Mouse (Mus musculus): ENCODE results near the gene Kcnq2. TPM values are rescaled to one million over a fixed set of nuclear protein-coding genes. Genes with fewer than 3 reads are reported as not detected.

The Kcnq2 gene
- polyA plus RNA-seq, 1 experiment from 2014 or later = 28.6 TPM

DNA sequence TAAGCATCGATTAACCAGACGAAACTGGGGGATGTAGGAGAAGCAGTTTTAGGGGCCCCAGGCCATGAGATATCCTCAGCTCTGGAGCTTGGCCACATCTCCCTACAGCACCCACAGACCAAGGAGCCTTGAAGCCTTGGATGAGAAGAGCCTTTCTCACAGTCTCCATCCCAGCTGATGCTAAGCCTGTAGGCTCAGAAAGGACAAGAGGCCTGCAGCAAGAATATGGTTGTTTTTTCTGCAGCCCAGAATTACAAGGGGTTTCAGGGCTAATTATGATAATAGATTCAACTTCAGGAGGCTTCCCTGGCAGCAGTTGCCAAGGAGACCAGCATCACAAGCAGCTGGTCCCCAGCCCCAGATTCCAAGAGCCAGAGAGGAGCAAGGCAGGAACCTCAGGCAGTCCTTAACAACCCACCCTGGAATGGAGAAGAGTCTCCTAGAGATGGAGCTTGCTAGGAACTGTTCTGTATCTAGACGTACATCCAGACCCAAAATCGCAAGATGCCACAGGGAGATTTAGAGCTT is 14.1 kb downstream of the Kcnq2 start:
- WGBS = 76% methylated on average over 4 of the region's 4 CpGs
- peak overlapping the region; percentile 82 for H3K27ac ChIP-seq
- no peaks in the 10 kb centered on the region for H3K9me3 ChIP-seq
- H3K4me1 ChIP-seq = peaks cover 49% of the 10 kb centered on the region
- no peak overlapping the region for H3K4me3 ChIP-seq (replicated peaks)
- ATAC-seq (ENCODE audit: low FRiP score) = peak; percentile 85
- H3K9ac ChIP-seq = no peak overlapping the region
- H3K36me3 ChIP-seq (replicated peaks) = no peaks in the 10 kb centered on the region
- no peaks in the 10 kb centered on the region for H3K27me3 ChIP-seq
- H3K4me2 ChIP-seq = peak overlapping the region; percentile 1; the same call in 1 of the 2 replicates

DNA sequence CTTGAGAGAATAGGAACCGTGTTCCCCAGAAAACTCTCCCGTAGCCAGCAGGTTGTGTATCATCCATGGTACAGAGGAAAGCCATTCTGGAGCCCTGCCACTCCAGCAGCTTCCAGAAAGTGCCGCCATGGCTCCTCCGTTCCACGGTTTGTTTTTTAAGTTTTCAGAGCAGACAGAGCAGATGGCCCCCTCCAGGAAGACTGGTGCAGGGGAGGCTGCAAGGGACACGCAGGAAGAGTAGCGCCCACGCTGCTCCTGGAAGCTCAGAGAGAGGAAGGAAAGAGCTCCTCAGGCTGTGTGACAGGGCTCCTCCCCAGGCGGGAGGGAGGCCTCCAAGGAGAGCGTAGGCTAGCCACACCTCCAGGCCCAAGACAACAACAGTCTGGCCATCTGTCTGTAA is 15.1 kb downstream of the Kcnq2 start:
- Histone ChIP-seq H3K9ac (no peak overlapping the region), H3K4me1 (peaks cover 50% of the 10 kb centered on the region), H3K4me2 (0 out of 2 replicates have a peak overlapping the region, but pooled peaks have one; percentile 1), H3K27me3 (no peaks in the 10 kb centered on the region), H3K4me3 (replicated peaks) (no peak overlapping the region), H3K9me3 (no peaks in the 10 kb centered on the region), H3K27ac (peak overlapping the region; percentile 82), H3K36me3 (replicated peaks) (no peaks in the 10 kb centered on the region)
- WGBS = 38% methylated on average over 10 of the region's 10 CpGs
- no peak for ATAC-seq (ENCODE audit: low FRiP score)

DNA sequence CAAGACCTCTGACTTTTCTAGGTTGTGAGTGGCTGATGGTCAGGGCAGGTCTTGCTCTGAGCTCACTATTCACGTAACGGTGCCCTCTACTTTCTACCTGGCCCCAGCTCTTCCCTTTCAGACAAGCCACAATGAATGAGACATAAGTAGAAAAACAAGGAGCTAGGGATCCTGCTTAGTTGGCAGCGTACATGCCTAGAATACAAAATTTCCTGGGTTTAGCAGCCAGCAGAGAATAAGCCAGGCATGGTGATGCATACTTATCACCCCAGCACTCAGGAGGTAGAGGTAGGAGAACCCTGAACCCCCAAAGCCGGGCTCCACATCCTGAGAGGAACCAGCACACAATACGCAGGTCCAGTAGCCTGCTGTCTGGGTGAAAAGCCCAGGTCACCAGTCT is 18.7 kb downstream of the Kcnq2 start:
- no peak overlapping the region for H3K4me3 ChIP-seq (replicated peaks)
- H3K36me3 ChIP-seq (replicated peaks) = no peaks in the 10 kb centered on the region
- no peak overlapping the region for H3K9ac ChIP-seq
- no peaks in the 10 kb centered on the region for H3K9me3 ChIP-seq
- WGBS = 81% methylated on average over 5 of the region's 5 CpGs
- H3K27ac ChIP-seq = no peak overlapping the region
- H3K4me2 ChIP-seq = no peak overlapping the region
- peaks cover 48% of the 10 kb centered on the region for H3K4me1 ChIP-seq
- no peaks in the 10 kb centered on the region for H3K27me3 ChIP-seq
- ATAC-seq (ENCODE audit: low FRiP score) = no peak

DNA sequence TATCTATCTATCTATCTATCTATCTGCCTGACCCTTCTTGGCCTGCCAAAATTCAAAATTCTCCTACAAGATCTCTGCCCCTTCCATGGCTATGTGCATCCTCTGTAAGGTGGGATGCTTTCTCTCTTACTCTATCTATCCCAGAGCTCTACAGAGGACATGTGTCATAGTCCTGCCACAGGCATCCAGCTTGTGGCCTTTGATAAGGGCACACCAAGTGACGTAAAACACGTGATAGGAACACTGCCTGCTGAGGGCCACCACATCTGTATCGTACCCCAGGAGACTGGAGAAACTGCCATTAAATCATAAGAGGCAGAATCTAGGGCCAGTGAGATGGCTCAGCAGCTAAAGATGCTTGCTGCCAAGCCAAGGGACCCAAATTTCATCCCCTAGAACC is 19.7 kb downstream of the Kcnq2 start:
- peaks cover 37% of the 10 kb centered on the region for H3K4me1 ChIP-seq
- H3K4me3 ChIP-seq (replicated peaks) = no peak overlapping the region
- 0 out of 2 replicates have a peak overlapping the region, but pooled peaks have one; percentile 21 for H3K27ac ChIP-seq
- no peak overlapping the region for H3K9ac ChIP-seq
- no peaks in the 10 kb centered on the region for H3K27me3 ChIP-seq
- 86% methylated on average over 3 of the region's 3 CpGs for WGBS
- no peak overlapping the region for H3K4me2 ChIP-seq
- H3K36me3 ChIP-seq (replicated peaks) = no peaks in the 10 kb centered on the region
- no peak for ATAC-seq (ENCODE audit: low FRiP score)
- no peaks in the 10 kb centered on the region for H3K9me3 ChIP-seq

DNA sequence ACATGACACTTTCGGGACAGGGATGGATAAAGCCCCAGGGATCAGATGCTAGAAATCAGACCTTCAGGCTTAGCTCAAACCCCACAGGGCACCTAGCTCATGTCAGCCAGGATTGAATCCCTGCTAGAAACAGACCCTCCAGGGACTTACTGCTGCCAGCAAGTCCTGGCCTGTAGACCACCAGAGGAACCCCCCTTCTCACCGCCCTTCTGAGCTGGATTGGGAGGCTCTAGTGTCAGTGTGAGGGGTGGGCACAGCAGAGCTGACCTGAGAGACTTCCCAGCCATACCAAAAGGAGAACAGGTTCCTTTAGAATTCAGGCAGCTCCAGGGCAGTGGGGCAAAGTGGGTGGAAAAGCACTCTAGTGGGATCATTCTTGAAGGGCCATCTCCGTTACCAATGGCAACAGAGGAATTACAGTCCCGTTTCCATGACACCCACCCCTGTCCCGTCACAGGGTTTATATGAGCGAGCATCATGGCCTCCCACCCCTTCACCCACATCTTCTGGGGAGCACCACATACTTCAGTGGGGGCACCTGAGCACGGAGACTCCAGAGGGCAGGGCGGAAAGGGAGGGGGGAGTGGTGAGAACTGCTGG is 21.2 kb downstream of the Kcnq2 start:
- ATAC-seq (ENCODE audit: low FRiP score) = peak; percentile 43; the same call in 1 of the 2 replicates
- WGBS = 58% methylated on average over 8 of the region's 8 CpGs
- no peaks in the 10 kb centered on the region for H3K9me3 ChIP-seq
- no peak overlapping the region for H3K4me3 ChIP-seq (replicated peaks)
- H3K4me2 ChIP-seq = no peak overlapping the region
- H3K27ac ChIP-seq = 0 out of 2 replicates have a peak overlapping the region, but pooled peaks have one; percentile 62
- H3K27me3 ChIP-seq = no peaks in the 10 kb centered on the region
- no peaks in the 10 kb centered on the region for H3K36me3 ChIP-seq (replicated peaks)
- H3K9ac ChIP-seq = no peak overlapping the region
- peaks cover 24% of the 10 kb centered on the region for H3K4me1 ChIP-seq

DNA sequence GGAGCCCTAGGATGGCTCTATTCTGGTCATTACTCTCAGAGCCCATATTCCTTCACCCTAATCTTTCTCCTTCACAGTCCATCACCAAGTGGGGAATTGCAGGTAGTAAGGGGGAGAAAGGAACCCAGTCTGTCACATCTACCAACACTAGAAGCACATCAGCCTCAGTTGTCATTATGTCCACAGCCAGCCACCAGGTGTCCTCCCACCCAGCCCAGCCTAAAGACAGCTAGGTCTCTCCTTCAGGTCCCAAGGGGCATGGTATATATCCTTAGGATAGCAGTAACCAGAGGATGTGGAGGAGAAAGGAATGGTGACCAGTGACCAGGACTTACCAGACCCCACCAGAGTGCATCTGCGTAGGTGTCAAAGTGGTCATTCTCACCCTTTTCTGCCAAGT is 23.4 kb downstream of the Kcnq2 start:
- Histone ChIP-seq H3K27ac (no peak overlapping the region), H3K36me3 (replicated peaks) (no peaks in the 10 kb centered on the region), H3K27me3 (no peaks in the 10 kb centered on the region), H3K9ac (no peak overlapping the region), H3K9me3 (no peaks in the 10 kb centered on the region), H3K4me1 (peaks cover 23% of the 10 kb centered on the region), H3K4me3 (replicated peaks) (no peak overlapping the region), H3K4me2 (no peak overlapping the region)
- no peak for ATAC-seq (ENCODE audit: low FRiP score)
- 100% methylated on average over 1 of the region's 1 CpGs for WGBS

DNA sequence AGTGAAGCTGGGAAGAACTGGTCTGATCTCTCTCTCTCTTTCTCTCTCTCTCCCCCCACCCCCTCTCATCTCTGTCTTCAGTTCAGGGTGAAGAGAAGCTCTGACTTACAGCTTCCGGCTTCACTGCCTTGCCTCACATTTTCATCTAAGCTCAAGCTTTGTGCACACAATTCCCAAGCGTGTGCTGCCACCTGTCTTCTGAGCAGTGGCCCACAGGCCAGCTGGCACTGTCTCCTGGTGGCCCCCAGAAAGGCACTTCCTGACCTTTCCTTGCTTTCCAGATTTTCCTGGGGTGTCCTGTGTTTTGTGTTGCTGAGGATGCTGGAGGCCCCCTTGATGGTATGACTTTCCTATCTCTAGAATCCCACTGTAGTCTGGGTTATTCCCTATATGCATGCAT is 31.0 kb downstream of the Kcnq2 start:
- WGBS = 63% methylated on average over 2 of the region's 2 CpGs
- ATAC-seq (ENCODE audit: low FRiP score) = no peak

DNA sequence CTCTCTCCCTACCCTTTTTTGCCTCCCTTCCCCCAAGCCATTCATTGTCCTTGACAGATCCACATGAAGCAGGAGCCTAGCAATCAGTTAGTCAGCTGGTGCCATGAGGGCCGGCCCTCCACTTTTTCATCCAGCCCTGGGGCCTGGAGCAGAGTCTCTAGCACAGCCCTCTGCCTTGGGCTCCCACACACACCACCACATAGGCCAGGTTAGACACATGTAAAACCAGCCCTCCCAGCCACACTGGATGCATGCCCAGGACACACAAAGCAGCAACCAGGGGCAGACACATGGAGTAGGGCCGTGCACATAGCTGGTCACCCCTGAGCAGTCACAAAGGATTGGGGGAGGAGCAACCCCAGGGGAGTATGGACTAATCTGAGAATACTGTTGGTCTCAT is 32.9 kb downstream of the Kcnq2 start:
- peaks cover 9% of the 10 kb centered on the region for H3K4me1 ChIP-seq
- no peak overlapping the region for H3K4me2 ChIP-seq
- no peaks in the 10 kb centered on the region for H3K27me3 ChIP-seq
- H3K27ac ChIP-seq = peak overlapping the region; percentile 26; the same call in 1 of the 2 replicates
- no peak overlapping the region for H3K9ac ChIP-seq
- no peaks in the 10 kb centered on the region for H3K36me3 ChIP-seq (replicated peaks)
- no peak overlapping the region for H3K4me3 ChIP-seq (replicated peaks)
- WGBS = 10% methylated on average over 2 of the region's 2 CpGs
- ATAC-seq (ENCODE audit: low FRiP score) = peak; percentile 64; the same call in 1 of the 2 replicates
- H3K9me3 ChIP-seq = no peaks in the 10 kb centered on the region

More for the DNA sequence above, 31.0 kb downstream of the Kcnq2 start:
- no peak overlapping the region for H3K4me3 ChIP-seq (replicated peaks)
- no peaks in the 10 kb centered on the region for H3K9me3 ChIP-seq
- H3K9ac ChIP-seq = no peak overlapping the region
- peaks cover 9% of the 10 kb centered on the region for H3K4me1 ChIP-seq
- no peak overlapping the region for H3K4me2 ChIP-seq
- no peaks in the 10 kb centered on the region for H3K36me3 ChIP-seq (replicated peaks)
- no peak overlapping the region for H3K27ac ChIP-seq
- no peaks in the 10 kb centered on the region for H3K27me3 ChIP-seq

DNA sequence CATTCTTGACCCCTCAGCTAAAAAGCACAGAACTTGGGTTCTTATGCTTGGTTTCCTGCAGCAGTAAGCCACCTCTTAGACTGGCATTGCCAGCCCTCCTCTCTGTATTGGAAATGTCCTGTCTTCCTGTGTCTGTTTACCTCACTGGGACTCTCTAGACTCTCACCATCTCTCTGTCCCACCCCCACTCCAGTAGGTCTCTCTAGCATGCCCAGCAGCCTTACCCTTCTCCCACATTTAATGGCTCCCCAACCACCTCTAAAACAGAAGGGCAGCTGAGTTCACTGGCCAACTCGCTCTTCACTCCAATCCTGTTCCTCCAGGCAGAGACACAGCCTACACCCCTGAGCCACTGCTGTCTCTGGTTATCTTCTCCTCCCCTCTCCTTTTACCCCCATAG is 33.5 kb downstream of the Kcnq2 start:
- no peaks in the 10 kb centered on the region for H3K36me3 ChIP-seq (replicated peaks)
- no peaks in the 10 kb centered on the region for H3K9me3 ChIP-seq
- no peak for ATAC-seq (ENCODE audit: low FRiP score)
- peaks cover 2% of the 10 kb centered on the region; the same call in 1 of the 2 replicates for H3K27me3 ChIP-seq
- no peak overlapping the region for H3K4me2 ChIP-seq
- H3K4me3 ChIP-seq (replicated peaks) = no peak overlapping the region
- peak overlapping the region; percentile 26; the same call in 1 of the 2 replicates for H3K27ac ChIP-seq
- H3K9ac ChIP-seq = no peak overlapping the region
- peaks cover 9% of the 10 kb centered on the region for H3K4me1 ChIP-seq
- WGBS = 67% methylated on average over 1 of the region's 1 CpGs

DNA sequence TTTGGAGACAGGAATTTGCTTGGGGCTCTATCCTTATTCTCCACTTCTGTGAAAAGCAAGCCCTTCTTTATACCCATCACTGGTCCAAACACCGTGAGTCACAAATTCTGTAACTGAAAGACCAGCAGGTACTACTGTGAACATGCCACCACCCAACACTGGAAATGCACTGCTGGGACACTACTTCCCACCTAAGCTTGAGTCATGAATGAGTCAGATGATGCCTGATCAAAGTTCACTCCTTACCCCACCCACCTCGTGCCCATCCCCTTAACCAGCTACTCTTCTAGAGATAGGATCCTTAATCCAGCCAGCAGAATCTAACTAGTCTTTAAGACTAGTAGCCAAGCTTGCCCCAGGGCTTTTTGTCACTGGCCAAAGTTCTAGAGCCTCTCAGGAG is 35.0 kb downstream of the Kcnq2 start:
- 95% methylated on average over 2 of the region's 2 CpGs for WGBS
- no peaks in the 10 kb centered on the region for H3K36me3 ChIP-seq (replicated peaks)
- no peak for ATAC-seq (ENCODE audit: low FRiP score)
- no peaks in the 10 kb centered on the region for H3K9me3 ChIP-seq
- H3K27ac ChIP-seq = no peak overlapping the region
- H3K27me3 ChIP-seq = peaks cover 4% of the 10 kb centered on the region; the same call in 1 of the 2 replicates
- no peak overlapping the region for H3K4me2 ChIP-seq
- peaks cover 9% of the 10 kb centered on the region for H3K4me1 ChIP-seq
- no peak overlapping the region for H3K4me3 ChIP-seq (replicated peaks)
- no peak overlapping the region for H3K9ac ChIP-seq

DNA sequence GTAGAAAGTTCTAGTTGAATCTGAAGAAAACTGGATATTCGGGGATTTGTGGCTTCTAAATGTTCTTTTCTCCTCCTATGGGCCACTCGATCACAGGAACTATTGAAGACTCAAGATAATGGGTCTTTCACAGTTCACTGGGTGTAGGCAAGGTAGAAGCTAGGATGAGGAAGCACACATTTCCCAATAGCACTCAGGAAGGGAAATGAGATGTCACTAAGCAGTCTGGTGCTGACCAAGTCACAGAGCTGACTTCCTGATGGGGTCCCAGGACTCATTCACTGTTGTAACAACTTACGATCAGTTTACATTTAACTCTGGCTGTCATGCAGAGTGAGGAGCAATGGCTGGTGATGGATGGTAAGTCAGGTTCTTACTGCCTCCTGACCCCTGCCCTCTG is 45.0 kb downstream of the Kcnq2 start:
- Histone ChIP-seq H3K9ac (no peak overlapping the region), H3K9me3 (no peaks in the 10 kb centered on the region), H3K4me3 (replicated peaks) (no peak overlapping the region), H3K27me3 (0 out of 2 replicates have a peak, but pooled peaks cover 4% of the 10 kb centered on the region), H3K4me1 (no peaks in the 10 kb centered on the region), H3K27ac (no peak overlapping the region), H3K36me3 (replicated peaks) (no peaks in the 10 kb centered on the region), H3K4me2 (no peak overlapping the region)
- no peak for ATAC-seq (ENCODE audit: low FRiP score)
- 85% methylated on average over 3 of the region's 3 CpGs for WGBS

DNA sequence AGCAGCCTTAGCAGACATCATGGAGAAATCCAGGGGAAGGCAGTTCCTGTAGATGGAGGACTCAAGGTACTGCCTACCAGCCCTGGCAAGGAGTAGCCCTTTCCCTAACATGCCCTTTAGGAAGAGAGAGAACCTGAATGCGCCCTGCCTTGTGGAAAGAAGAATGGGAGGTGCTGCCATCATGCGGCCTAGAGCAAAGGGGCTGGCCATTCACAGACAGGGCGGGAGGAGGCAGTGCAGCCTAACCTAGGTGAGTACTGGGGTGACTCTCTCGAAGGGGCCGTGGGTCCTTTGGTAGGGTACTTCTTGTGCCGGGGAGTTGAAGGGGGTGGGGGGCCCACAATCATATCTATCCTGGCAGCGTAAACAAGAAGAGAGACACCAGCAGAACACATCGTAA is 50.1 kb downstream of the Kcnq2 start:
- no peaks in the 10 kb centered on the region for H3K4me1 ChIP-seq
- no peaks in the 10 kb centered on the region for H3K9me3 ChIP-seq
- no peak overlapping the region for H3K4me3 ChIP-seq (replicated peaks)
- H3K9ac ChIP-seq = no peak overlapping the region
- ATAC-seq (ENCODE audit: low FRiP score) = no peak
- H3K27me3 ChIP-seq = 0 out of 2 replicates have a peak, but pooled peaks cover 4% of the 10 kb centered on the region
- 65% methylated on average over 8 of the region's 8 CpGs for WGBS
- no peak overlapping the region for H3K27ac ChIP-seq
- H3K4me2 ChIP-seq = no peak overlapping the region
- 0 out of 2 replicates have a peak, but pooled peaks cover 3% of the 10 kb centered on the region for H3K36me3 ChIP-seq (replicated peaks)

DNA sequence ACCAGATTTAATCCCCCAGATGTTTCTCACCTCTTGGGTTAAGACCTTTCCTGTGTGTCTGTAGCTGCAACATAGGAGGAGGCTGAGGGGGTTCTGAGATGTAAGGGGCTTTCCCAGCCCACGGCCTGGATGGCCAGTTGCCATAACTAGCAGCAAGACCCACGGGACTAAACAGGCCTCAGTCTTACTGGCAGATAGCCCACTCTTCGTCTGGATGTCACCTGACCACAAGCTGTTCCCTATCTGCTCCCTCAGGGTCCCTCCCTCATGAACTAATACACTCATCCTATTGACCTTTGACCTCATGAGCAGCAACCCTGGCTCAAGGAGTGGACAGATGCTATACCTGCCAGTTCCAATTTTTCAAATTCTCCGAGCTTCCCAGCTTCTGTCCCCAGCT is 51.2 kb downstream of the Kcnq2 start:
- Histone ChIP-seq H3K9me3 (no peaks in the 10 kb centered on the region), H3K4me2 (no peak overlapping the region), H3K27me3 (0 out of 2 replicates have a peak, but pooled peaks cover 10% of the 10 kb centered on the region), H3K27ac (no peak overlapping the region), H3K4me1 (no peaks in the 10 kb centered on the region), H3K9ac (no peak overlapping the region), H3K36me3 (replicated peaks) (0 out of 2 replicates have a peak, but pooled peaks cover 3% of the 10 kb centered on the region), H3K4me3 (replicated peaks) (no peak overlapping the region)
- no peak for ATAC-seq (ENCODE audit: low FRiP score)
- WGBS = 80% methylated on average over 4 of the region's 4 CpGs

Data from forebrain, embryonic 12.5 days (tissue).